Mouse (Mus musculus) kidney, adult 2 months (tissue): ENCODE measurements at regions not wholly inside any gene's neighbourhood (a gene's known extent, or its start where the extent isn't known, plus 50 kb on each side); places are given as distances from the start of the nearest gene placed in this dataset.

Source experiments
- DNase-seq: peaks from one replicate; pipeline ENCODE4 v3.0.0; 2021
- H3K27ac ChIP-seq: fragments of 200-500 bp; 2 replicates; pipeline ENCODE4 v1.5.1; 2012; ENCODE audit warnings: low read depth, low read length, control low read depth, inconsistent platforms; ENCODE audit not compliant: insufficient read depth
- H3K27me3 ChIP-seq: fragments of 200-500 bp; replicated peaks from 2 replicates; pipeline ENCODE4 v1.6.1; 2012; ENCODE audit warnings: mild to moderate bottlenecking, moderate library complexity, low read length, inconsistent platforms; ENCODE audit not compliant: control insufficient read depth, insufficient read depth
- H3K36me3 ChIP-seq: fragments of 200-500 bp; 2 replicates; pipeline ENCODE4 v1.6.1; 2012; ENCODE audit warnings: mild to moderate bottlenecking, moderate library complexity, low read length, inconsistent platforms; ENCODE audit not compliant: control insufficient read depth, insufficient read depth
- H3K4me1 ChIP-seq: fragments of 200-500 bp; 2 replicates; pipeline ENCODE4 v1.6.1; 2011; ENCODE audit warnings: low read length; ENCODE audit not compliant: control insufficient read depth, insufficient read depth
- H3K4me3 ChIP-seq: fragments of 200-500 bp; 2 replicates; pipeline ENCODE4 v1.5.1; 2011; ENCODE audit warnings: mild to moderate bottlenecking, low read depth, low read length, control low read depth; ENCODE audit not compliant: insufficient read depth
- CTCF ChIP-seq: fragments of 200-500 bp; conservative IDR thresholded peaks from 2 replicates; pipeline ENCODE4 v1.5.1; 2011; ENCODE audit warnings: low read depth, mild to moderate bottlenecking, control low read depth, low read length, moderate library complexity, mixed read lengths; ENCODE audit not compliant: insufficient read depth, insufficient read length
- POLR2A ChIP-seq: fragments of 200-500 bp; IDR thresholded peaks from one replicate; pipeline ENCODE4 v1.6.1; 2011; ENCODE audit warnings: low read depth, low read length, control low read depth
- WGBS: fragments of 180-500 bp; shearing (Covaris S2); methylation state at CpG from one replicate; pipeline ENCODE4 v1.1.7; 2018; 5-methylcytosine and 5-hydroxymethylcytosine counted together

DNA sequence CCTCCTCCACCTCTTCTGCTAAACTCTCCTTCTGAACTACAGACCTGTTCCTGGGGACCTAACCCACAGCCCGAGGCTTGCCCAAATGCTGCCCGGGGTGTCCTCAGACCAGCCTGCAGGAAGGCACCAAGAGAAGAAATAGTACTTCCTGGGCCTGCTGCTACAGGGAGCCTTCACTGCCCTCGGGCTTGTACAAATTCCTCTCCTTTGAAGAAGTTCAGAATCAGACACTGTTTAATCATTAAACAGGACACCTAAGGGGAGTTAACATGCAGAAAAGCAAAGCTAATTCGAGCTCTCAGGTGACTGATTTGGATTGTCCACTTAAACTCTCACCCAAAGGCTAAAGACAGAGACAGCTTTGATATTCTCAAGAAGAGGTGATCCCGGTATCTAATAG lies 651.8 kb downstream of the Dhx35 start:
- Histone ChIP-seq H3K36me3 (no peaks in the 10 kb centered on the region), H3K4me1 (peaks cover 4% of the 10 kb centered on the region; the same call in 1 of the 2 replicates), H3K4me3 (no peak overlapping the region), H3K27ac (peak overlapping the region; percentile 27; the same call in 1 of the 2 replicates), H3K27me3 (no peaks in the 10 kb centered on the region)
- TF ChIP-seq CTCF (no peak), POLR2A (no peak)
- DNase-seq, result peak; percentile 65
- 35% methylated on average over 5 of the region's 5 CpGs for WGBS

DNA sequence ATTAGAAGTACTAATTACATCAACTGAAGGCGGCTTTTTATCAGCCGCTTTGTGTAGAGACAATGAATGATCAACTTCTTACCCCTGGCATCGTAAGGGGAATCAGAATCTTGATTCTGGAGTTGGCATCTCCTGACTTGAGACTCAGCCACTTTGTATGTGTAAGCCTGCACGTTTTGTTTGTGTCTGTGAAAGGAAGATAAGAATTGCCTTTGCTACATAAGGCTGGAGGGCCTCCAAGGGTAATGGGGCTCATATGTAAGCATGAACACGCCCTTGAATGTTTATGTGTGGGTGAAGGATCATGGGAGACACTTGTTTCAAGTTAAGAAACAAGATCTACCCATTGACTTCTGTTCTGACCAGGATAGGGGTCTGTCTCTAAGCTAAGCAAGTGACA lies 652.3 kb downstream of the Dhx35 start:
- peaks cover 4% of the 10 kb centered on the region; the same call in 1 of the 2 replicates for H3K4me1 ChIP-seq
- DNase-seq, result no peak
- H3K4me3 ChIP-seq, result no peak overlapping the region
- H3K36me3 ChIP-seq, result no peaks in the 10 kb centered on the region
- H3K27me3 ChIP-seq, result no peaks in the 10 kb centered on the region
- 59% methylated on average over 5 of the region's 5 CpGs for WGBS
- H3K27ac ChIP-seq, result no peak overlapping the region
- TF ChIP-seq POLR2A, result no peak
- TF ChIP-seq CTCF, result no peak

GRCm38 (mm10) chr2:159448976-159449375 lies 654.4 kb downstream of the Dhx35 start:
- H3K27me3 ChIP-seq, result no peaks in the 10 kb centered on the region
- H3K27ac ChIP-seq, result no peak overlapping the region
- no peak for TF ChIP-seq POLR2A
- no peak for TF ChIP-seq CTCF
- peaks cover 4% of the 10 kb centered on the region; the same call in 1 of the 2 replicates for H3K4me1 ChIP-seq
- peak; percentile 52 for DNase-seq
- no peak overlapping the region for H3K4me3 ChIP-seq
- no peaks in the 10 kb centered on the region for H3K36me3 ChIP-seq
- 60% methylated on average over 5 of the region's 5 CpGs for WGBS

DNA sequence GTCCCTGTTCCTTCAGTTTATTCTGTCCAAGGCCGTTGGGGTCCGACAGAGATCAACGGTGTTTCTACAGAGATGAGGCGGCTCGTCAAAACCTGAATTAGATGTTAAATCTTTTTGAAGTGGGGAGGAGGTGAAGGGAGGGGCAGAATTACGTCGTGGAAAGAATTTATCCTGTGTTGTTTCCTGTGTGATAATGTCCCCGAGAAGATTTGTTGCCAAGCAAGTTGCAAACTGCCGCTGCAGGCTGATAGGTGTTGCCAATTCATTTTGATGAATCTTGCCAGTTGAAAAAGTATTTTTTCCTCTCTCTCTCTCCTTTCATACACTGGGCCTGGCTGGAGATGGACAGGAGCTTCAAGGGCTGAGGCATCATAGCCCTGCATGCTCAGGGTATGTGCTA lies 656.8 kb downstream of the Dhx35 start:
- Histone ChIP-seq H3K27ac (no peak overlapping the region), H3K36me3 (no peaks in the 10 kb centered on the region), H3K27me3 (no peaks in the 10 kb centered on the region), H3K4me3 (no peak overlapping the region), H3K4me1 (peaks cover 4% of the 10 kb centered on the region; the same call in 1 of the 2 replicates)
- no peak for TF ChIP-seq POLR2A
- TF ChIP-seq CTCF, result no peak
- no peak for DNase-seq
- 37% methylated on average over 9 of the region's 9 CpGs for WGBS

- Histone ChIP-seq H3K27me3 (no peaks in the 10 kb centered on the region), H3K4me3 (no peak overlapping the region), H3K4me1 (no peaks in the 10 kb centered on the region), H3K36me3 (no peaks in the 10 kb centered on the region), H3K27ac (no peak overlapping the region)
- no peak for DNase-seq
- 73% methylated on average over 6 of the region's 6 CpGs for WGBS
- TF ChIP-seq CTCF (no peak), POLR2A (no peak)
These were observed 686.9 kb downstream of the Dhx35 start for GRCm38 (mm10) chr2:159481399-159482080.

DNA sequence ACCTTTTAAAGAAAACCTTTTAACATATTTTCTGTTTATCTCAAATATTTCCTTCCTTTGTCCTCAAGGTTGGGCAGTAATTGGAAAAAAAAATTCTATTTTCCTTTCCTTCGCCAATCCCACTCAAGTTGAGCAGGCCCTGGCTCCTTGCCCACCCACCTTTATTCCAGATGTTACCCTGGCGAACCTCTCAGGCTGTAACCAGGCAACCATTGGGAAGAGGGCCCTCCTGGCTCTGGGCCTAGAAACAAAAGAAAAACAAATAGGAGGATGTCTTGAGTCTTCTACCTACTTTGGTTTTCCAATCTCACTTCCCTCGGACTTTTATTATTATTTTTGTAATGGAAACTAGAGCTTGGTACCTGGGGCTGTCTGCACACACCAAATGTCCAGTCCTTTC lies 696.5 kb downstream of the Dhx35 start:
- TF ChIP-seq CTCF, result no peak
- TF ChIP-seq POLR2A, result no peak
- no peaks in the 10 kb centered on the region for H3K4me1 ChIP-seq
- H3K27ac ChIP-seq, result no peak overlapping the region
- no peaks in the 10 kb centered on the region for H3K27me3 ChIP-seq
- 43% methylated on average over 3 of the region's 3 CpGs for WGBS
- no peak for DNase-seq
- no peak overlapping the region for H3K4me3 ChIP-seq
- no peaks in the 10 kb centered on the region for H3K36me3 ChIP-seq

GRCm38 (mm10) chr2:159498691-159499090 lies 704.1 kb downstream of the Dhx35 start:
- H3K27ac ChIP-seq, result no peak overlapping the region
- WGBS, result 71% methylated on average over 2 of the region's 2 CpGs
- no peaks in the 10 kb centered on the region for H3K36me3 ChIP-seq
- H3K4me3 ChIP-seq, result no peak overlapping the region
- no peak for DNase-seq
- TF ChIP-seq POLR2A (no peak), CTCF (no peak)
- H3K27me3 ChIP-seq, result no peaks in the 10 kb centered on the region
- no peaks in the 10 kb centered on the region for H3K4me1 ChIP-seq
